Mouse (Mus musculus) cerebellum, postnatal 4 days (tissue): ENCODE results near the gene Ccdc54.

Experiments
- DNase-seq, 2 experiments: peaks; one replicate each; pipeline ENCODE4 v3.0.0; 2022; ENCODE audit warnings: low spot score in 2 of 2, mixed read lengths in 1 of 2

Ccdc54 gene

DNA sequence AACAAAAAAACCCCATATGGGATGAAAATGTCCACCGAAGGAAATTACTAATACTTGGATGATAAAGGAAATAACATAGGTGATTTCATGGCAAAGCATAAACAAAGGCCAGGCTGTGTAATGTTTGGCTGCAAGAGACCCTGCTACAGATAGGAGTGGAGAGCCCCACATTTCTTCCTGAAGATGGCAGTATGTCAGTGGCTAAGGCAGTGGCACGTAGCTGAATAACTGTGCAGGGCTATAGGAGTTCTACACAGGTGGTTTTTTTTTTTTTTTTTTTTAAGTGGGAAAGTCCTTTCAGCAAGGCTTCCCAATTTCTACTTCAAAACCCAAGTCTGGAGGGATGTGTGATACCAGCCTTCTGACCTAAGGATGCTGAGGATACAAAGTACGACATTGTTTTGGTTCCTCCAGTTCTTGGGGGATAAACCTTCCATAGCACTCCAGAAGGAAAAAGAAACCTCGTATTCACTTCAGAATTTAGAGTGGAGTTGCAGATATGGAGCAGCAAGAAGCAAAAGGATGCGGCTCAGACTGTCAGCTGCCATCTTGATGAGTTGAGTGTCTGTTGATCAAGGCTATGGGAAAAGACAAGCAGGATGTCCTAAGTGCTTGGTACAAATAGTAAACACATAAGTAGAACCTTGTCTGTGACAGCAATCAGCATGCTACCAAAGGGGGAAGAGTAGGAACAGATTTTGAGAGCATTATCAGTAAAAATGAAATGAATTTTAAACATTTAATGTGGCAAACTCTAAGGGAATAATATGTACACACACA is 48.2 kb downstream of the Ccdc54 start:
- DNase-seq: no peak
